Mouse (Mus musculus) heart, embryonic 11.5 days (tissue): ENCODE results near the gene Dscam. TPM values are rescaled to one million over a fixed set of nuclear protein-coding genes. Genes with fewer than 3 reads are reported as not detected.

ENCODE experiments used
- ATAC-seq: fragments of 200-750 bp; cut with Nextera tagmentation; replicated peaks from 2 replicates; pipeline ENCODE4 v1.8.0; 2017; ENCODE audit warnings: moderate library complexity; ENCODE audit not compliant: insufficient number of reproducible peaks, low FRiP score, low TSS enrichment
- H3K27ac ChIP-seq: fragments of 300-500 bp; sonication (generic); 2 replicates; pipeline ENCODE4 v1.5.1; 2014; ENCODE audit warnings: mild to moderate bottlenecking, low read depth, low read length
- H3K27me3 ChIP-seq: fragments of 300-500 bp; sonication (generic); 2 replicates; pipeline ENCODE4 v1.6.1; 2014; ENCODE audit warnings: mild to moderate bottlenecking, low read length, mixed read lengths; ENCODE audit not compliant: control insufficient read depth, insufficient read depth
- H3K36me3 ChIP-seq: fragments of 300-500 bp; sonication (generic); 2 replicates; pipeline ENCODE4 v1.6.1; 2014; ENCODE audit warnings: mild to moderate bottlenecking, low read length, moderate library complexity, mixed read lengths; ENCODE audit not compliant: control insufficient read depth, insufficient read depth
- H3K4me1 ChIP-seq: fragments of 300-500 bp; sonication (generic); 2 replicates; pipeline ENCODE4 v1.6.1; 2014; ENCODE audit warnings: low read length; ENCODE audit not compliant: control insufficient read depth, insufficient read depth
- H3K4me2 ChIP-seq: fragments of 300-500 bp; sonication (generic); 2 replicates; pipeline ENCODE4 v1.6.1; 2014; ENCODE audit warnings: mild to moderate bottlenecking, moderate library complexity
- H3K4me3 ChIP-seq: fragments of 300-500 bp; sonication (generic); 2 replicates; pipeline ENCODE4 v1.5.1; 2014; ENCODE audit warnings: low read depth, low read length
- H3K9ac ChIP-seq: fragments of 300-500 bp; sonication (generic); 2 replicates; pipeline ENCODE4 v1.6.1; 2014; ENCODE audit warnings: mild to moderate bottlenecking, low read depth, low read length, moderate library complexity
- H3K9me3 ChIP-seq: fragments of 300-500 bp; sonication (generic); replicated peaks from 2 replicates; pipeline ENCODE4 v1.6.1; 2016; ENCODE audit warnings: low read length; ENCODE audit not compliant: control insufficient read depth
- WGBS: fragments of 180-500 bp; shearing (Covaris S2); extraction: QIAGEN DNeasy Blood & Tissue Kit; methylation state at CpG from one replicate; pipeline ENCODE4 v1.1.7; 2014; ENCODE audit not compliant: insufficient replicate concordance; 5-methylcytosine and 5-hydroxymethylcytosine counted together
- polyA plus RNA-seq: library from polyadenylated mRNA; unstranded; fragments of >200 nt; fragmentation: Nextera tagmentation; extraction: Ambion mirVana; gene quantifications from 2 replicates; pipeline ENCODE4 v1.2.1, GENCODE M21; 2014

Gene Dscam
- polyA plus RNA-seq, 1 experiment from 2014 or later: 0.10 TPM

GRCm38 (mm10) chr16:96931771-96932170, 238.8 kb downstream of the Dscam start:
- no peak overlapping the region for H3K4me2 ChIP-seq
- 70% methylated on average over 2 of the region's 2 CpGs for WGBS
- peaks cover 3% of the 10 kb centered on the region; the same call in 1 of the 2 replicates for H3K4me1 ChIP-seq
- no peak overlapping the region for H3K4me3 ChIP-seq
- no peak for ATAC-seq
- no peaks in the 10 kb centered on the region for H3K27me3 ChIP-seq
- no peaks in the 10 kb centered on the region for H3K36me3 ChIP-seq
- no peaks in the 10 kb centered on the region for H3K9me3 ChIP-seq
- no peak overlapping the region for H3K9ac ChIP-seq
- H3K27ac ChIP-seq: no peak overlapping the region

- 94% methylated on average over 1 of the region's 1 CpGs for WGBS
- ATAC-seq: no peak
- H3K9me3 ChIP-seq: no peaks in the 10 kb centered on the region
These were observed 242.5 kb downstream of the Dscam start for GRCm38 (mm10) chr16:96928011-96928410.

GRCm38 (mm10) chr16:96927408-96927807, 243.1 kb downstream of the Dscam start:
- H3K9ac ChIP-seq: no peak overlapping the region
- no peak overlapping the region for H3K4me2 ChIP-seq
- H3K4me1 ChIP-seq: peaks cover 3% of the 10 kb centered on the region; the same call in 1 of the 2 replicates
- H3K9me3 ChIP-seq: no peaks in the 10 kb centered on the region
- H3K4me3 ChIP-seq: no peak overlapping the region
- ATAC-seq: no peak
- no peak overlapping the region for H3K27ac ChIP-seq
- H3K36me3 ChIP-seq: no peaks in the 10 kb centered on the region
- H3K27me3 ChIP-seq: no peaks in the 10 kb centered on the region; the same call in 1 of the 2 replicates

More at GRCm38 (mm10) chr16:96928011-96928410, 242.5 kb downstream of the Dscam start:
- H3K4me1 ChIP-seq: peaks cover 3% of the 10 kb centered on the region; the same call in 1 of the 2 replicates
- H3K27me3 ChIP-seq: no peaks in the 10 kb centered on the region; the same call in 1 of the 2 replicates
- no peak overlapping the region for H3K27ac ChIP-seq
- no peak overlapping the region for H3K9ac ChIP-seq
- no peaks in the 10 kb centered on the region for H3K36me3 ChIP-seq
- no peak overlapping the region for H3K4me3 ChIP-seq
- H3K4me2 ChIP-seq: no peak overlapping the region

- Histone ChIP-seq H3K9ac (no peak overlapping the region), H3K9me3 (no peaks in the 10 kb centered on the region), H3K4me3 (no peak overlapping the region), H3K4me2 (no peak overlapping the region), H3K27ac (no peak overlapping the region), H3K4me1 (peaks cover 3% of the 10 kb centered on the region; the same call in 1 of the 2 replicates), H3K36me3 (no peaks in the 10 kb centered on the region), H3K27me3 (no peaks in the 10 kb centered on the region; the same call in 1 of the 2 replicates)
- 47% methylated on average over 3 of the region's 3 CpGs for WGBS
- ATAC-seq: no peak
These were observed 243.6 kb downstream of the Dscam start for GRCm38 (mm10) chr16:96926977-96927376.

- Histone ChIP-seq H3K27me3 (no peaks in the 10 kb centered on the region; the same call in 1 of the 2 replicates), H3K4me1 (peaks cover 6% of the 10 kb centered on the region; the same call in 1 of the 2 replicates), H3K4me3 (no peak overlapping the region), H3K36me3 (no peaks in the 10 kb centered on the region), H3K9ac (no peak overlapping the region), H3K4me2 (no peak overlapping the region), H3K27ac (no peak overlapping the region), H3K9me3 (no peaks in the 10 kb centered on the region)
- ATAC-seq: no peak
- 87% methylated on average over 4 of the region's 4 CpGs for WGBS
These were observed 246.6 kb downstream of the Dscam start for GRCm38 (mm10) chr16:96923941-96924340.

- H3K27ac ChIP-seq: no peak overlapping the region
- no peaks in the 10 kb centered on the region for H3K4me1 ChIP-seq
- H3K9me3 ChIP-seq: no peaks in the 10 kb centered on the region
- H3K4me3 ChIP-seq: no peak overlapping the region
- no peaks in the 10 kb centered on the region for H3K36me3 ChIP-seq
- H3K27me3 ChIP-seq: no peaks in the 10 kb centered on the region
- WGBS: 87% methylated on average over 3 of the region's 3 CpGs
- ATAC-seq: no peak
- no peak overlapping the region for H3K9ac ChIP-seq
- no peak overlapping the region for H3K4me2 ChIP-seq
These were observed 256.1 kb downstream of the Dscam start for GRCm38 (mm10) chr16:96914495-96914894.

GRCm38 (mm10) chr16:96912836-96913235, 257.7 kb downstream of the Dscam start:
- H3K27ac ChIP-seq: no peak overlapping the region
- no peaks in the 10 kb centered on the region for H3K27me3 ChIP-seq
- no peak for ATAC-seq
- H3K9ac ChIP-seq: no peak overlapping the region
- H3K4me1 ChIP-seq: no peaks in the 10 kb centered on the region
- H3K36me3 ChIP-seq: no peaks in the 10 kb centered on the region
- H3K4me2 ChIP-seq: no peak overlapping the region
- WGBS: 81% methylated on average over 7 of the region's 7 CpGs
- H3K4me3 ChIP-seq: no peak overlapping the region
- no peaks in the 10 kb centered on the region for H3K9me3 ChIP-seq

GRCm38 (mm10) chr16:96912103-96912502, 258.4 kb downstream of the Dscam start:
- Histone ChIP-seq H3K36me3 (no peaks in the 10 kb centered on the region), H3K27me3 (no peaks in the 10 kb centered on the region), H3K27ac (no peak overlapping the region), H3K9me3 (no peaks in the 10 kb centered on the region), H3K4me1 (no peaks in the 10 kb centered on the region), H3K4me3 (no peak overlapping the region), H3K9ac (no peak overlapping the region), H3K4me2 (no peak overlapping the region)
- 97% methylated on average over 2 of the region's 2 CpGs for whole genome bisulfite sequencing
- no peak for ATAC-seq

GRCm38 (mm10) chr16:96910405-96911164, 260.0 kb downstream of the Dscam start:
- 64% methylated on average over 4 of the region's 4 CpGs for WGBS
- ATAC-seq: no peak
- H3K27ac ChIP-seq: no peak overlapping the region
- no peaks in the 10 kb centered on the region for H3K36me3 ChIP-seq
- H3K4me2 ChIP-seq: no peak overlapping the region
- H3K9me3 ChIP-seq: no peaks in the 10 kb centered on the region
- no peak overlapping the region for H3K9ac ChIP-seq
- H3K4me1 ChIP-seq: no peaks in the 10 kb centered on the region
- H3K4me3 ChIP-seq: no peak overlapping the region
- no peaks in the 10 kb centered on the region for H3K27me3 ChIP-seq
